Mouse (Mus musculus) heart, adult 2 months (tissue): ENCODE data around the gene 1110025L11Rik.
"Not testable (repeated sequence)": the region's sequence is repeated elsewhere in the genome, so short reads cannot be mapped to it uniquely, and the experiment has no call there.

Experiments
- CTCF ChIP-seq: fragments of 200-600 bp; IDR thresholded peaks from 2 replicates; pipeline ENCODE4 v1.8.1; 2022; ENCODE audit warnings: antibody characterized with exemption, mild to moderate bottlenecking, moderate library complexity
- POLR2A ChIP-seq: fragments of 200-500 bp; IDR thresholded peaks from 2 replicates; pipeline ENCODE4 v1.6.1; 2011; ENCODE audit warnings: mild to moderate bottlenecking, low read depth, low read length, control low read depth; ENCODE audit not compliant: insufficient read depth

DNA sequence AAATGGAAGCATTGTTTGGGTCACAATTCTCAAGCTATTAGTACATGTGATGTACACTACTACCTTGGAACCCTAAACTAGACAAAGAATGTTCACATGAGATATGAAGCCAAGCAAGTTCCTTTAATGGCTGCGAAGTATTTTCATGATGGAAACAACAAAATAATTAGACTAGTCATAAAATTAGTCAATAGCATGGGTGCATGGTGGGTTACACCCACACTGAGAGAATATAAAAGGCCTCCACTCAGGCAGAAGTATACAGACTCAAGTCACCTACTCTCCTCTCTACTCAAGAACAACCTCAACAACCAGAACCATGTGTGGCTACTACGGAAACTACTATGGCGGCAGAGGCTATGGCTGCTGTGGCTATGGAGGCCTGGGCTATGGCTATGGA lies 32.4 kb downstream of the 1110025L11Rik start, which contains the start of gene Krtap6-1:
- not testable (repeated sequence) for TF ChIP-seq POLR2A, CTCF
